Mouse (Mus musculus): ENCODE data around the gene Marc2. TPM values are rescaled to one million over a fixed set of nuclear protein-coding genes. Genes with fewer than 3 reads are reported as not detected.
A peak's percentile ranks its signal among the peaks of the same experiment; 100 is the strongest.

The Marc2 gene
- total RNA-seq, 2 experiments from 2014 or later = 156 to 164 TPM

GRCm38 (mm10) chr1:184771891-184772249 lies 74.4 kb downstream of the Marc2 start:
- intact Hi-C loops (cut with DNase I) = loop anchor here (10.0 kb wide), 1 partner anchor 507 kb away; no protein-coding TSS in a partner anchor

DNA sequence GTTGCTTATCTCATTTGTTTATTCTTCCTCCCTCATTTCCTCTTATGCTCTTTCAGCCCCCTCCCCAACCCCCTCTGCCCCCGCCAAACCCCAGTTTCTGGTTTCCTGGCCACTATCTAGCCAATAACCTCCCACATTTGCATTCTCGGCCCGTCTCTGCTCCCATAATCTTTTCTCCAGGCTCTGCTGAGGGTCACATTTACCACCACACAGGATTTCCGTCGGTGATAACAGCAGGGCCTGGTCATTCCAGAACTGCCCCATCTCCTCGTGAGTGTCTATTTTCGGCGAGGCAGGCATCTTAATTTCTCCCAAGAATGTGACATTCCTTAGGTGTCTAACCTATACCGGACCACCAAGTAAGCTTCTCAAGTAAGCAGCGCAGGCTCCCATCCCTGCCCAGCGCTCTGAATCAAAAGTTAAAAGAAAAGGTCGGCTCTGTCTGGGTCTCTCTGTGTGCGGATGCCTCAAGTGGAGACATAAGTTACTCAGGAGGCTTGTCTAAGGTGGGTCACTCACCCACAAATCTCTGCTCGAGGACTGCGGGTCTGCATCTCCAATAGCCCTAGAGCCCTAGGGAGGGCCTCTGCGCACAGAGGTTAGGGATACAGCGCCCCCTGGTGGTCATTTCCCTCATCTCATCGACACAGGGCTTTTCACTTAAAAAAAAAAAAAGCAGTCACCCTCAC lies 74.9 kb downstream of the Marc2 start:
- DNase-seq (ENCODE audit: low spot score in 2 of 2) = peak; percentile 39 to 52
- intact Hi-C loops (cut with DNase I) = loop anchor here (10.0 kb wide), 1 partner anchor 507 kb away; no protein-coding TSS in a partner anchor

More at GRCm38 (mm10) chr1:184771891-184772249, 74.4 kb downstream of the Marc2 start:
- no peak for DNase-seq (ENCODE audit: low spot score in 2 of 2)

GRCm38 (mm10) chr1:184763866-184764265 lies 82.4 kb downstream of the Marc2 start:
- intact Hi-C loops (cut with DNase I) = no loop called here
- no peak for DNase-seq (ENCODE audit: low spot score in 2 of 2)

Small RNA genes lying within 50 kb of the gene (microRNA-seq; reads per million reads assigned to microRNA genes)
- 558 reads per million, percentile 73 among the genes with 10 or more reads in this experiment for gene Mir1981

Other genes with a start within 250 kb of the Marc2 start
- 1 to 10 TPM; 1.1 to 1.4 TPM for gene Hlx, start 113.8 kb downstream of the Marc2 start, total RNA-seq (2021)
- gene Marc1, start 35.1 kb downstream of the Marc2 start, total RNA-seq (2021) = under 1 TPM in 1 of 2 experiments, not detected in 1; 0.18 TPM
- 10 to 100 TPM; 39.6 to 50.5 TPM for gene C130074G19Rik, start 36.8 kb upstream of the Marc2 start, total RNA-seq (2021)
- 10 to 100 TPM; 91.2 to 96.3 TPM for gene Mark1, start 153.1 kb upstream of the Marc2 start, total RNA-seq (2021)

Measured in left cerebral cortex, postnatal 36 days (tissue).